Mouse (Mus musculus): Measurements from ENCODE around the gene Fbrsl1. TPM values are rescaled to one million over a fixed set of nuclear protein-coding genes. Genes with fewer than 3 reads are reported as not detected.

The Fbrsl1 gene
- polyA plus RNA-seq, 1 experiment from 2014 or later = 17.5 TPM

DNA sequence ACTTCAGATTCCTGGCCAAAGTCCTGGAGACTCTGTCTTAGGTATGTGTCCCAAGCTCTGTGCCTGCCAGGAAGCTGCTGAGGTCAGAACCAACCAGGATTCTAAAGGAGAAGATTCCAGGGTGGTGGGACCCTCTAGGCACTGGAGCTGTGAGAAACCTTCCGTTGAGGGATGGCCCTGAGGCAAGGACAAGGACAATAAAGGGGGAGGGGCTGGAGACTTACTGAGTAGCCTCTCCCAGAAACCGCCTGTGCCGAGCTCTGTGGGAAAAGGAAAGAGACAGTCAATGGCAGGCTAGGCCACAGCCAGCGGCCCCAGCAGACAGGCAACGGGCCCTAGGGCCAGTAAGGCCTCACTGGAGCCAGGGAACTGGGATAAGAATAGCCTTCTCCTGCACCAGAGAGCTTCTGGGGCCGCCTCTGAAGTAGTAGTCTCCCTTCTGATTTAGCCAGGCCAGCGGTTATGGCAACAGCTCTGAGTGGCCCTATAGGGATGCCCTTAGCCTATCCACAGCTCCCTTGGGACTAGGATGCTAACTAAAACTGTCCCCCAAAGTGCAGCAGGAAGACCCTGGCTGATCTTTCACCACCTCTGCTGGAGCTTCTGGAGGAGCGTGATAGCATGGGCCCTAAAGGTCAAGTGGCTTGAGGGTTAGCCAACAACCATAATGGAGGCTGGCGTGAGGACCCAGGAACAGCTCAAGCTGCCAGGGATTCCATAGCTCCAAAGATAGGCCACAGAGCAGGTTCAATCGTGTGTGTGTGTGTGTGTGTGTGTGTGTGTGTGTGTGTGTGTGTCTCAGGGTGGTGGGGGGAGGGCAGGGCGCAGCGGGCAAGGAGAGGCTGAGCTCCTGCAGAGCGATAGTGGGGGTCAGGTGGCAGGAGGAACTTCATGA, 32.2 kb downstream of the Fbrsl1 start:
- WGBS = 48% methylated on average over 13 of the region's 13 CpGs
- DNase-seq (ENCODE audit: low spot score) (peak; percentile 34), ATAC-seq (ENCODE audit: low FRiP score) (peak; percentile 17)
- Histone ChIP-seq H3K36me3 (ENCODE audit: control insufficient read depth, insufficient read depth, low read length) (no peaks in the 10 kb centered on the region), H3K27ac (ENCODE audit: low read depth, low read length) (peak overlapping the region; percentile 83), H3K4me2 (replicated peaks; ENCODE audit: low read depth, low read length) (no peak overlapping the region), H3K4me3 (ENCODE audit: low read depth, low read length) (no peak overlapping the region), H3K9me3 (ENCODE audit: control insufficient read depth, low read length) (no peaks in the 10 kb centered on the region), H3K9ac (ENCODE audit: low read depth, low read length) (no peak overlapping the region), H3K4me1 (replicated peaks; ENCODE audit: control insufficient read depth, insufficient read depth, low read length) (peaks cover 22% of the 10 kb centered on the region), H3K27me3 (ENCODE audit: control insufficient read depth, insufficient read depth, low read length) (no peaks in the 10 kb centered on the region)

DNA sequence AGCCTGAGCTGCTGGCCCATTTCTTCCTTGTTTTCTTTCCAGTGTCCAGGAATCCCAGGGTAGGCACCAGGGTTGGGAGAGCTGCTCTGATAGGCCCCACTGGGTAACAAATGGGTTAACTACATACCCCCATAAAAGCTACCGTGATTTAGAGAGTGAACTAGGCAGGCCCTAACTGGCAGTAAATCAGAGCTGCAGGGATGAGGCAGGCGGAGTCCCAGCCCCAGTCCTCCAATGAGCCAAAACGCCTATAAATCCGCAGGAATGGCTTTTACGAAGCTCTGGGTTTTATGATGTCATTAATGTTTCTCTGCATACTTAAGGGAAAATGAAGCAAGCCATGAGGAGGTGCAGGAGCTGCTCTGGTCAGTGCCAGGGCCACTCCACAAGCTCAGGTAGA, 33.3 kb downstream of the Fbrsl1 start:
- peaks cover 22% of the 10 kb centered on the region for H3K4me1 ChIP-seq (replicated peaks; ENCODE audit: control insufficient read depth, insufficient read depth, low read length)
- no peak for DNase-seq (ENCODE audit: low spot score)

DNA sequence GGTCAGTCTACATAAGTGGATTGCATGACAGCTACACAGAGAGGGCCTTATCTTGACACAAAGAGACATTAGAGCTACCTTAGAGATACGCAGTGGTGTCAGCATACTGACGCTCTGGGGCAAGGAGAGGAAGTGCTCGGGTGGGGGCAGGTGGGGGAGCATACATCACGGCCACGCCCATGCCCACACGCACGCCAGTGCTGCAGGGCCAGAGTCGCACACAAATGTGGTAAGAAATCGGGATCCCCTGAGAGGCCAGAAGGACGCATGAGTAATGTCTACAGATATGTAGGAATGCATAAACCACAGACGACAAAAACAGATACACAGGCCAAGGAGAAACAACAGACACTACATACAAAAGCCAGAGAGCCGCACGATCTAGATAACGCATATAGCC, 35.3 kb downstream of the Fbrsl1 start:
- no peak overlapping the region for H3K9ac ChIP-seq (ENCODE audit: low read depth, low read length)
- WGBS = 92% methylated on average over 14 of the region's 14 CpGs
- H3K9me3 ChIP-seq (ENCODE audit: control insufficient read depth, low read length) = no peaks in the 10 kb centered on the region
- DNase-seq (ENCODE audit: low spot score) = no peak
- H3K27me3 ChIP-seq (ENCODE audit: control insufficient read depth, insufficient read depth, low read length) = no peaks in the 10 kb centered on the region
- no peak overlapping the region for H3K4me3 ChIP-seq (ENCODE audit: low read depth, low read length)
- peaks cover 22% of the 10 kb centered on the region for H3K4me1 ChIP-seq (replicated peaks; ENCODE audit: control insufficient read depth, insufficient read depth, low read length)
- no peak overlapping the region for H3K4me2 ChIP-seq (replicated peaks; ENCODE audit: low read depth, low read length)
- H3K36me3 ChIP-seq (ENCODE audit: control insufficient read depth, insufficient read depth, low read length) = no peaks in the 10 kb centered on the region
- H3K27ac ChIP-seq (ENCODE audit: low read depth, low read length) = no peak overlapping the region
- ATAC-seq (ENCODE audit: low FRiP score) = no peak

More for the DNA sequence above, 33.3 kb downstream of the Fbrsl1 start:
- no peaks in the 10 kb centered on the region for H3K27me3 ChIP-seq (ENCODE audit: control insufficient read depth, insufficient read depth, low read length)
- no peak overlapping the region for H3K4me2 ChIP-seq (replicated peaks; ENCODE audit: low read depth, low read length)
- no peaks in the 10 kb centered on the region for H3K36me3 ChIP-seq (ENCODE audit: control insufficient read depth, insufficient read depth, low read length)
- no peak overlapping the region for H3K27ac ChIP-seq (ENCODE audit: low read depth, low read length)
- WGBS = 84% methylated on average over 5 of the region's 5 CpGs
- H3K9ac ChIP-seq (ENCODE audit: low read depth, low read length) = no peak overlapping the region
- H3K4me3 ChIP-seq (ENCODE audit: low read depth, low read length) = no peak overlapping the region
- no peaks in the 10 kb centered on the region for H3K9me3 ChIP-seq (ENCODE audit: control insufficient read depth, low read length)
- ATAC-seq (ENCODE audit: low FRiP score) = no peak

DNA sequence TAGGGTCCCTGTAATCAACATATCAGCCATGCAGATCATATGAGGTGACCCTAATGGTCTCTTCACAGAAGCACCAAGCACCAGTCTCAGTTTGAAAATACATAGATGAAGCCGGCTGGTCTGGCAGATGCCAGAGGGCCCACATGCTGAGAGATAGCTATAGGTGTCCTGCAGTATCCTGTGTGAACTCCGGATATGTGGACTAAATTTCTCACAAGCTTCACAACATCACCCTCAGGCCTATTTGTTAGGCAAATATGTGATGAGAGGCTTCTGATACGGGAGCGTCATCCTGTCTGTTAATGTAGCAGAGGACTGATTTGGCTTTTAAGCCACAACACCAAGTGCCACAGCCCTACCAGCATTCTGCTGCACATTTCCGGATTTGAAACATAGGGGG, 37.9 kb downstream of the Fbrsl1 start:
- no peak overlapping the region for H3K27ac ChIP-seq (ENCODE audit: low read depth, low read length)
- H3K4me1 ChIP-seq (replicated peaks; ENCODE audit: control insufficient read depth, insufficient read depth, low read length) = peaks cover 7% of the 10 kb centered on the region
- ATAC-seq (ENCODE audit: low FRiP score) = no peak
- 73% methylated on average over 5 of the region's 5 CpGs for WGBS
- no peaks in the 10 kb centered on the region for H3K9me3 ChIP-seq (ENCODE audit: control insufficient read depth, low read length)
- no peak overlapping the region for H3K9ac ChIP-seq (ENCODE audit: low read depth, low read length)
- H3K27me3 ChIP-seq (ENCODE audit: control insufficient read depth, insufficient read depth, low read length) = no peaks in the 10 kb centered on the region
- no peaks in the 10 kb centered on the region for H3K36me3 ChIP-seq (ENCODE audit: control insufficient read depth, insufficient read depth, low read length)
- H3K4me2 ChIP-seq (replicated peaks; ENCODE audit: low read depth, low read length) = no peak overlapping the region
- H3K4me3 ChIP-seq (ENCODE audit: low read depth, low read length) = no peak overlapping the region
- no peak for DNase-seq (ENCODE audit: low spot score)

DNA sequence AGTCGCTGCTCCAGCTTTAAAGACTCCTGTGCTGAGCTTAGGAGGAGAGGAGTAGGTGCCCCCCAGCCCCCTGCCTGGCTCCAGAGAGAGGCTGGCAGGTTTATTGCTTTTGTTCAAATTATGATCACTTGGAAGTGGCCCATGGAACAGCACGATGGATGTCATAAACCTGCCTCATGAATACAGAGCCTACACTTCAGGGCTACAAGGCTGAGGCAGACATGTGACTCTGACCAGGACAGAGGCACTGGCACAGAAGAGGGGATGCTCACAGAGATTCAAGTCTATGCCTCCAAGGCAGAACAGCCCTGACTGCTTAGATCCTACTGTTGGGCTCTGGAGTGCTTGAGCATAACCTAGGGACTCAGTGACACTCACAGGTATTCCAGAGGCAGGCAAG, 39.3 kb downstream of the Fbrsl1 start:
- Histone ChIP-seq H3K27me3 (ENCODE audit: control insufficient read depth, insufficient read depth, low read length) (no peaks in the 10 kb centered on the region), H3K9ac (ENCODE audit: low read depth, low read length) (no peak overlapping the region), H3K4me1 (replicated peaks; ENCODE audit: control insufficient read depth, insufficient read depth, low read length) (peaks cover 4% of the 10 kb centered on the region; the same call in 1 of the 2 replicates), H3K9me3 (ENCODE audit: control insufficient read depth, low read length) (no peaks in the 10 kb centered on the region), H3K27ac (ENCODE audit: low read depth, low read length) (no peak overlapping the region), H3K36me3 (ENCODE audit: control insufficient read depth, insufficient read depth, low read length) (no peaks in the 10 kb centered on the region), H3K4me2 (replicated peaks; ENCODE audit: low read depth, low read length) (no peak overlapping the region), H3K4me3 (ENCODE audit: low read depth, low read length) (no peak overlapping the region)
- WGBS = 94% methylated on average over 2 of the region's 2 CpGs
- DNase-seq (ENCODE audit: low spot score) (no peak), ATAC-seq (ENCODE audit: low FRiP score) (no peak)

DNA sequence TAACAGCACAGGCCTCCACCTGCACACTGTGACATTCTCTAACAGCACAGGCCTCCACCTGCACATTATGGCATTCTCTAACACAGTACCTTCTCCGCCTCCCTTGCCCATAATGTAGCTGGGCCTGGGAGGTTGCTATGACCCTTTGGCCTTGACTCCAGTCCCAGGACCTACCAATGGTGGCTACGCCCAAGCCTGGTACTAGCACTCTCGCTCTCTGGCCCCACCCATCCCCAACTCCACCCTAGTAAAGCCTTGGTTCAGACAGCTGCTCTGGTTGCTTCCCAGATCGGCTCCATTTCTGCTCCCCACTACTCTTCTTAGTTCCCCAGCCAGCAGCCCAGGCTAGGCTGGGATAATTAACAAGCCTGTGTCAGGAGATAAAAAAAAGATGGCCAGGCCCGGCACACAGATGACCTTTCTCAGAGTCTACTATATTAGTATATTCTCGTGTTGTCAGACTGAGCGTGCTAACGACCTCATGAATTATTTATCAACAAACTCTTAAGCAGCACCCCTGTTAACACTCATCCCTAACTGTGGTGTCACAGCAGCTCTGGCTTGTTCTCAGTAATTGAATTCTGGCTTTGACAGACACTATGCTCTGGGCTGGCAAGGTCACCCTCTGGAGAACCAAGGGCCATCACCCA, 42.1 kb downstream of the Fbrsl1 start:
- Histone ChIP-seq H3K9me3 (ENCODE audit: control insufficient read depth, low read length) (no peaks in the 10 kb centered on the region), H3K27ac (ENCODE audit: low read depth, low read length) (0 out of 2 replicates have a peak overlapping the region, but pooled peaks have one; percentile 13), H3K27me3 (ENCODE audit: control insufficient read depth, insufficient read depth, low read length) (no peaks in the 10 kb centered on the region), H3K4me2 (replicated peaks; ENCODE audit: low read depth, low read length) (no peak overlapping the region), H3K36me3 (ENCODE audit: control insufficient read depth, insufficient read depth, low read length) (no peaks in the 10 kb centered on the region), H3K9ac (ENCODE audit: low read depth, low read length) (no peak overlapping the region), H3K4me1 (replicated peaks; ENCODE audit: control insufficient read depth, insufficient read depth, low read length) (peaks cover 4% of the 10 kb centered on the region; the same call in 1 of the 2 replicates), H3K4me3 (ENCODE audit: low read depth, low read length) (no peak overlapping the region)
- WGBS = 58% methylated on average over 8 of the region's 8 CpGs
- DNase-seq (ENCODE audit: low spot score) = no peak
- ATAC-seq (ENCODE audit: low FRiP score) = peak; percentile 69

DNA sequence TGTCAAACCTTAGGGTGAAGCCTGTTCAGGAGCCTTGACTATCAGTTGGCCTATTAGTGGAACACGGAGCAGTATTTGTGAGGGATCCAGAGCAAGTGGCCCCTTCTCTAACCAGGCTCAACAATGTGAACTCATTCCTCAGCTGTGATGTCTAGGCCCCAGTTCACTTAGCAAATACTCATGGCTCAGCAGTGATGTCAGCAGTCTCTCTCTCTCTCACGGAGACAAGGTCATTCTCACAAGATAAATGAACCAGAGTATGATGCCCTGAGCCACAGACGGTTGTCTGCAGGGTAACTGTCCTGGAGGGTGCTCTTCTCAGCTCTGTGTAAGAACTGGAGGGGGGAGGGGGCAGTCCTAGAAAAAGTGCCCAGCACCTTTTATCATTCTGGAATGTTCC, 44.4 kb downstream of the Fbrsl1 start:
- no peak overlapping the region for H3K9ac ChIP-seq (ENCODE audit: low read depth, low read length)
- H3K27ac ChIP-seq (ENCODE audit: low read depth, low read length) = no peak overlapping the region
- no peaks in the 10 kb centered on the region for H3K27me3 ChIP-seq (ENCODE audit: control insufficient read depth, insufficient read depth, low read length)
- H3K9me3 ChIP-seq (ENCODE audit: control insufficient read depth, low read length) = no peaks in the 10 kb centered on the region
- ATAC-seq (ENCODE audit: low FRiP score) (no peak), DNase-seq (ENCODE audit: low spot score) (no peak)
- peaks cover 4% of the 10 kb centered on the region; the same call in 1 of the 2 replicates for H3K4me1 ChIP-seq (replicated peaks; ENCODE audit: control insufficient read depth, insufficient read depth, low read length)
- WGBS = 60% methylated on average over 3 of the region's 3 CpGs
- H3K36me3 ChIP-seq (ENCODE audit: control insufficient read depth, insufficient read depth, low read length) = no peaks in the 10 kb centered on the region
- H3K4me3 ChIP-seq (ENCODE audit: low read depth, low read length) = no peak overlapping the region
- H3K4me2 ChIP-seq (replicated peaks; ENCODE audit: low read depth, low read length) = no peak overlapping the region

DNA sequence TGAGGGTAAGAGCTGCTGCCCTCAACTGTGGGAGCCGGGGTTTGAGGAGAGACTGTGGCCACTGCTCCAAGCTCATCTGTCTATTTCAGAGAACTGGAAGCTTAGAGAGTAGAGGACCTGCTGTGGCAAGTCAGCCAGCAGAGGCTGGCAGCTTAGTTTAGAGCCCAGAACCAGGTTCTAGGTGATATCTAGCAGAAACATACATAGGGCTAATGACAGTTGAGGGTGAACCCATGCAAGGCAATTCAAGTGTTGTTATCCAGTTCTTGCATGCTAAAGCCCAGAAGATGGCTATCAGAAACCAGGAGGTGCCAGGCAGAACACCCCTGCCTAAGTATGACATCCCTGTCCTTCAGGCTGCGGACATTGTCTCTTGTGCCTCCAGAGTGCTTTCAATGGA, 45.7 kb downstream of the Fbrsl1 start:
- H3K27me3 ChIP-seq (ENCODE audit: control insufficient read depth, insufficient read depth, low read length) = no peaks in the 10 kb centered on the region

More for the DNA sequence above, 45.7 kb downstream of the Fbrsl1 start:
- H3K4me1 ChIP-seq (replicated peaks; ENCODE audit: control insufficient read depth, insufficient read depth, low read length) = peaks cover 4% of the 10 kb centered on the region; the same call in 1 of the 2 replicates
- no peak for ATAC-seq (ENCODE audit: low FRiP score)
- no peak for DNase-seq (ENCODE audit: low spot score)
- H3K9me3 ChIP-seq (ENCODE audit: control insufficient read depth, low read length) = no peaks in the 10 kb centered on the region
- H3K4me3 ChIP-seq (ENCODE audit: low read depth, low read length) = no peak overlapping the region
- H3K9ac ChIP-seq (ENCODE audit: low read depth, low read length) = no peak overlapping the region
- H3K36me3 ChIP-seq (ENCODE audit: control insufficient read depth, insufficient read depth, low read length) = no peaks in the 10 kb centered on the region
- no peak overlapping the region for H3K4me2 ChIP-seq (replicated peaks; ENCODE audit: low read depth, low read length)
- no peak overlapping the region for H3K27ac ChIP-seq (ENCODE audit: low read depth, low read length)
- WGBS = 97% methylated on average over 2 of the region's 2 CpGs

Measured in hindbrain, embryonic 11.5 days (tissue).